11 mouse cellular contexts compared by ENCODE assay signal in the genomic region with DNA sequence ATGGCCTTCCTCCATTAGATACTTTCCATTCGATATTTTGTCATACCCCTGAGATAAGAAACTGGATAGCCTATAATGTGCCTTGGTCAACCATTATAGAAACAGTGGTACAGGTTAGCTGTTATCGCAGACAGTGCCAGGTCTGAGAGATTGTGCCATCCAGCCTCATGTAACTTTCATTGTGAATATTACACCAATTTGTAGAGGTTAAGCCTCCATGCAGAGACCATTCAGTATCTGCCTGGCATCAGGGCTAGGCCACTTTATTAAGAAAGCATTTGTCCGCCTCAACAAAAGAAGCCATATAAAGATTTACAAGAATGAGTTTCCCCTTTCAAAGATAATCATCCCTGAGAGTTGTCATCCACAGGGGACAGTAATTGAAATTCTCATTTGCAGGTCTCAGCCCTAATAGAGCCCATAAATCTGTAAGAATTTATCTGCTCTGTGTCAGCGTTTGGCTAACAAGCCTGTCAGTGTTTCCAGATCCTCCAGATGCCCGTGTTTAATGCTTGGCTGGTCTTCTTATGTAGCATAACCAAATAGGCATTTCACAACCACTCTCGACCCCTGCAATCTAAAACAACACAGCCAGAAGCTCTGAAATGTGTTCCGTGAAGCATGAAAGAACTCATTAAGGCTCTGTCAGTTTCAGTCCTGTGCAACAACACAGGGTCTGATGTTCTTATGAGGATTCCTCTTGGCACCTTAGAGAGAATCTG. TPM values are rescaled to one million over a fixed set of nuclear protein-coding genes. Genes with fewer than 3 reads are reported as not detected.
A peak's percentile ranks its signal among the peaks of the same experiment; 100 is the strongest.
DNase-seq lines count a peak whose midpoint lies in the region; ATAC-seq and TF ChIP-seq lines count a peak whose summit lies in the region.
"Had no signal": no experiment of that assay in that cellular context is flagged by ENCODE, and none has a peak within 500 bp of the region (broad histone marks: within the 10 kb centered on the region; RNA-seq: fewer than 3 reads in every experiment).

No protein-coding gene starts in this region.

- no peaks in the 10 kb centered on the region for H3K36me3 ChIP-seq in kidney, adult 2 months (ENCODE audit: control insufficient read depth, insufficient read depth, low read length)
- H3K36me3 ChIP-seq in hindbrain, embryonic 13.5 days, result no peaks in the 10 kb centered on the region
- H3K36me3 ChIP-seq in neural tube, embryonic 13.5 days, result no peaks in the 10 kb centered on the region
- H3K36me3 ChIP-seq: heart, embryonic 12.5 days; limb, embryonic 15.5 days; stomach, embryonic 15.5 days had no signal

- 40% methylated on average over 7 of the region's 7 CpGs for WGBS in kidney, adult 2 months
- WGBS in hindbrain, embryonic 13.5 days, result 26% methylated on average over 7 of the region's 7 CpGs
- WGBS in neural tube, embryonic 13.5 days, result 20% methylated on average over 7 of the region's 7 CpGs

- no peak overlapping the region for H3K4me3 ChIP-seq in kidney, adult 2 months (ENCODE audit: insufficient read depth, low read depth, low read length)
- no peak overlapping the region for H3K4me3 ChIP-seq in hindbrain, embryonic 13.5 days
- no peak overlapping the region for H3K4me3 ChIP-seq in neural tube, embryonic 13.5 days
- H3K4me3 ChIP-seq: heart, embryonic 12.5 days; limb, embryonic 15.5 days; stomach, embryonic 15.5 days had no signal

- H3K27me3 ChIP-seq in kidney, adult 2 months (replicated peaks; ENCODE audit: control insufficient read depth, insufficient read depth, low read length), result no peaks in the 10 kb centered on the region
- H3K27me3 ChIP-seq in hindbrain, embryonic 13.5 days, result peaks cover 50% of the 10 kb centered on the region
- H3K27me3 ChIP-seq in neural tube, embryonic 13.5 days, result peaks cover 74% of the 10 kb centered on the region
- H3K27me3 ChIP-seq: heart, embryonic 12.5 days; limb, embryonic 15.5 days; stomach, embryonic 15.5 days had no signal

- peak; percentile 17 for DNase-seq in kidney, adult 2 months
- DNase-seq in kidney, postnatal 14 days, result no peak
- peak; percentile 27 for DNase-seq in embryo, embryonic 11.5 days (ENCODE audit: low read depth, low spot score)
- DNase-seq in thymus, postnatal 4 days, result no peak
- DNase-seq in cerebellum, adult 11 months, result no peak
- DNase-seq in cerebellum, adult 18-20 months, result no peak

- H3K4me1 ChIP-seq in kidney, adult 2 months (ENCODE audit: control insufficient read depth, insufficient read depth, low read length), result no peaks in the 10 kb centered on the region
- peaks cover 21% of the 10 kb centered on the region for H3K4me1 ChIP-seq in hindbrain, embryonic 13.5 days (replicated peaks)
- H3K4me1 ChIP-seq in neural tube, embryonic 13.5 days (replicated peaks), result peaks cover 19% of the 10 kb centered on the region
- H3K4me1 ChIP-seq: heart, embryonic 12.5 days; limb, embryonic 15.5 days; stomach, embryonic 15.5 days had no signal

- no peak overlapping the region for H3K9ac ChIP-seq in hindbrain, embryonic 13.5 days
- H3K9ac ChIP-seq in neural tube, embryonic 13.5 days, result no peak overlapping the region
- H3K9ac ChIP-seq: heart, embryonic 12.5 days; limb, embryonic 15.5 days; stomach, embryonic 15.5 days had no signal

- no peaks in the 10 kb centered on the region for H3K9me3 ChIP-seq in hindbrain, embryonic 13.5 days
- H3K9me3 ChIP-seq in neural tube, embryonic 13.5 days, result no peaks in the 10 kb centered on the region
- H3K9me3 ChIP-seq: heart, embryonic 12.5 days; limb, embryonic 15.5 days; stomach, embryonic 15.5 days had no signal

- H3K4me2 ChIP-seq in hindbrain, embryonic 13.5 days, result no peak overlapping the region
- H3K4me2 ChIP-seq in neural tube, embryonic 13.5 days, result 0 out of 2 replicates have a peak overlapping the region, but pooled peaks have one; percentile 7
- H3K4me2 ChIP-seq: heart, embryonic 12.5 days; limb, embryonic 15.5 days; stomach, embryonic 15.5 days had no signal

- no peak for TF ChIP-seq CTCF in kidney, adult 2 months (conservative IDR thresholded peaks at IDR 0.05; ENCODE audit: insufficient read depth, insufficient read length, low read depth, low read length)

- TF ChIP-seq POLR2A in kidney, adult 2 months (IDR thresholded peaks at IDR 0.05; ENCODE audit: low read depth, low read length), result no peak

- ATAC-seq in hindbrain, embryonic 13.5 days (ENCODE audit: low FRiP score), result peak; percentile 94
- peak; percentile 96 for ATAC-seq in neural tube, embryonic 13.5 days (ENCODE audit: low read depth)

- no peak overlapping the region for H3K27ac ChIP-seq in kidney, adult 2 months (ENCODE audit: insufficient read depth, low read depth, low read length)
- peak overlapping the region; percentile 60 for H3K27ac ChIP-seq in hindbrain, embryonic 13.5 days
- H3K27ac ChIP-seq in neural tube, embryonic 13.5 days (replicated peaks), result peak overlapping the region; percentile 55; the same call in 1 of the 2 replicates
- H3K27ac ChIP-seq: limb, embryonic 15.5 days; stomach, embryonic 15.5 days had no signal

RNA-seq across cellular contexts. Expression of gene Tshr, which starts 28.3 kb away (rescaled TPM):
- 1.4 and 2.5 TPM in 2 replicates for polyA plus RNA-seq in kidney, adult 2 months (2012; rRNA removed)
- polyA plus RNA-seq in hindbrain, embryonic 13.5 days (2015; fragmentation: Nextera tagmentation; extraction: Ambion mirVana), result 0.40 and 0.52 TPM in 2 replicates
- 0.50 and 0.56 TPM in 2 replicates for polyA plus RNA-seq in neural tube, embryonic 13.5 days (2015; fragmentation: Nextera tagmentation; extraction: Ambion mirVana)

RNA-seq across cellular contexts. Expression of gene Cep128, which starts 28.4 kb away (rescaled TPM):
- polyA plus RNA-seq in kidney, adult 2 months (2012; rRNA removed), result 1.6 and 2.4 TPM in 2 replicates
- 4.1 and 4.6 TPM in 2 replicates for polyA plus RNA-seq in hindbrain, embryonic 13.5 days (2015; fragmentation: Nextera tagmentation; extraction: Ambion mirVana)
- polyA plus RNA-seq in neural tube, embryonic 13.5 days (2015; fragmentation: Nextera tagmentation; extraction: Ambion mirVana), result 3.1 and 3.4 TPM in 2 replicates

Comparison
In these comparisons a context has a peak if more than half of its experiments do, and no peak if none do; other contexts are left out.
1. DNase-seq: peak in kidney, adult 2 months (single experiment) and embryo, embryonic 11.5 days (single experiment); none in kidney, postnatal 14 days (single experiment), thymus, postnatal 4 days (single experiment), cerebellum, adult 11 months (single experiment) and cerebellum, adult 18-20 months (0 of 2).